Mouse (Mus musculus) hindbrain, embryonic 11.5 days (tissue): ENCODE data around the gene Ambp. TPM values are rescaled to one million over a fixed set of nuclear protein-coding genes. Genes with fewer than 3 reads are reported as not detected.
A peak's percentile ranks its signal among the peaks of the same experiment; 100 is the strongest.

ENCODE experiments used
- ATAC-seq: fragments of 200-750 bp; cut with Nextera tagmentation; 2 replicates; pipeline ENCODE4 v1.8.0; 2017; ENCODE audit warnings: mild to moderate bottlenecking, moderate TSS enrichment, moderate library complexity; ENCODE audit not compliant: low FRiP score
- DNase-seq: peaks from one replicate; pipeline ENCODE4 v3.0.0-alpha.2; 2015; ENCODE audit warnings: low spot score
- H3K27ac ChIP-seq: fragments of 300-500 bp; sonication (generic); 2 replicates; pipeline ENCODE4 v1.5.1; 2014; ENCODE audit warnings: mild to moderate bottlenecking, low read depth, low read length
- H3K27me3 ChIP-seq: fragments of 300-500 bp; sonication (generic); 2 replicates; pipeline ENCODE4 v1.6.1; 2014; ENCODE audit warnings: mild to moderate bottlenecking, low read length, moderate library complexity, mixed read lengths; ENCODE audit not compliant: control insufficient read depth, insufficient read depth
- H3K36me3 ChIP-seq: fragments of 300-500 bp; sonication (generic); 2 replicates; pipeline ENCODE4 v1.6.1; 2014; ENCODE audit warnings: mild to moderate bottlenecking, low read length, moderate library complexity, mixed read lengths; ENCODE audit not compliant: control insufficient read depth, insufficient read depth
- H3K4me1 ChIP-seq: fragments of 300-500 bp; sonication (generic); replicated peaks from 2 replicates; pipeline ENCODE4 v1.6.1; 2014; ENCODE audit warnings: low read length, mixed read lengths; ENCODE audit not compliant: control insufficient read depth, insufficient read depth
- H3K4me2 ChIP-seq: fragments of 300-500 bp; sonication (generic); replicated peaks from 2 replicates; pipeline ENCODE4 v1.6.1; 2014; ENCODE audit warnings: mild to moderate bottlenecking, low read depth, low read length
- H3K4me3 ChIP-seq: fragments of 300-500 bp; sonication (generic); 2 replicates; pipeline ENCODE4 v1.5.1; 2014; ENCODE audit warnings: low read depth, low read length
- H3K9ac ChIP-seq: fragments of 300-500 bp; sonication (generic); 2 replicates; pipeline ENCODE4 v1.6.1; 2014; ENCODE audit warnings: low read depth, low read length
- H3K9me3 ChIP-seq: fragments of 300-500 bp; sonication (generic); 2 replicates; pipeline ENCODE4 v1.6.1; 2016; ENCODE audit warnings: low read length; ENCODE audit not compliant: control insufficient read depth
- WGBS: fragments of 180-500 bp; shearing (Covaris S2); extraction: QIAGEN DNeasy Blood & Tissue Kit; methylation state at CpG from one replicate; pipeline ENCODE4 v1.1.7; 2014; 5-methylcytosine and 5-hydroxymethylcytosine counted together
- polyA plus RNA-seq: library from polyadenylated mRNA; unstranded; fragments of >200 nt; fragmentation: Nextera tagmentation; extraction: Ambion mirVana; gene quantifications from 2 replicates; pipeline ENCODE4 v1.2.1, GENCODE M21; 2014

The Ambp gene
- polyA plus RNA-seq: 0.31 TPM in 1 of 2 replicates, not detected in the other

- no peak within 1 kb of the TSS for H3K4me3 ChIP-seq
- no peak within 1 kb of the TSS for H3K27ac ChIP-seq
- no peaks in the 10 kb centered on the region for H3K27me3 ChIP-seq
- H3K9me3 ChIP-seq: no peaks in the 10 kb centered on the region
- no peak within 1 kb of the TSS for H3K9ac ChIP-seq
- no peaks in the 10 kb centered on the region for H3K36me3 ChIP-seq
- DNase-seq (no peak), ATAC-seq (no peak)
- WGBS: 68% methylated on average over 5 of the region's 5 CpGs
- H3K4me2 ChIP-seq: no peak within 1 kb of the TSS
- H3K4me1 ChIP-seq: no peaks in the 10 kb centered on the region
These were observed at the start of gene Ambp for GRCm38 (mm10) chr4:63154699-63155098. TSS of gene Ambp (minus strand) at chr4:63154799.

DNA sequence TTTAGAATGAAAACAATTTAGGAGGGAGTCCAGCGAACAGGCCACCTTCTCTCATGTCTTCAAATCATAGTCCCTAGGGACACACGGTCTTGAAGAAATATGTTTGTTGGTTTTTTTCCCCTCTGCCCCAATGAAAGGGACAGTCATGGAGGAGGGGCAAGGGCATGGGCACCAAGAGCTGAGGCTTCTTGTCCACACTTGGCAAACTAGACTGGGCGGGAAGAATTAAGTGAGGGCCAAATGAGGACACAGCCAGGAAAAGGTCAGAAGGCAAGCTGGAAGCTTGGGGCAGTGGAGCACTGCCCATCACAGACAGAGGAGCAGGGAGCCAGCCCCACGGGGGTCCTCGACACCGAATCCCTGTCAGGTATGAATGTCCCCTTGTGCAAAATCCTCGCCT, 49.3 kb upstream of the Ambp start:
- no peak overlapping the region for H3K4me3 ChIP-seq
- DNase-seq: no peak
- H3K9me3 ChIP-seq: no peaks in the 10 kb centered on the region
- H3K36me3 ChIP-seq: no peaks in the 10 kb centered on the region
- ATAC-seq: no peak
- no peaks in the 10 kb centered on the region for H3K27me3 ChIP-seq
- H3K9ac ChIP-seq: no peak overlapping the region
- no peak overlapping the region for H3K4me2 ChIP-seq
- H3K4me1 ChIP-seq: no peaks in the 10 kb centered on the region
- WGBS: 93% methylated on average over 7 of the region's 7 CpGs
- no peak overlapping the region for H3K27ac ChIP-seq

GRCm38 (mm10) chr4:63199366-63199765, 44.8 kb upstream of the Ambp start:
- no peak overlapping the region for H3K9ac ChIP-seq
- ATAC-seq (no peak), DNase-seq (no peak)
- no peak overlapping the region for H3K4me2 ChIP-seq
- no peak overlapping the region for H3K27ac ChIP-seq
- 85% methylated on average over 5 of the region's 5 CpGs for WGBS
- no peaks in the 10 kb centered on the region for H3K36me3 ChIP-seq
- no peaks in the 10 kb centered on the region for H3K9me3 ChIP-seq
- no peaks in the 10 kb centered on the region for H3K27me3 ChIP-seq
- H3K4me3 ChIP-seq: no peak overlapping the region
- no peaks in the 10 kb centered on the region for H3K4me1 ChIP-seq

- no peak overlapping the region for H3K4me3 ChIP-seq
- 88% methylated on average over 2 of the region's 2 CpGs for WGBS
- no peak for DNase-seq
- no peaks in the 10 kb centered on the region for H3K9me3 ChIP-seq
- H3K36me3 ChIP-seq: no peaks in the 10 kb centered on the region
- H3K27ac ChIP-seq: no peak overlapping the region
- no peaks in the 10 kb centered on the region for H3K27me3 ChIP-seq
- no peak overlapping the region for H3K9ac ChIP-seq
- ATAC-seq: no peak
- H3K4me2 ChIP-seq: no peak overlapping the region
- H3K4me1 ChIP-seq: no peaks in the 10 kb centered on the region
These were observed 39.8 kb upstream of the Ambp start for GRCm38 (mm10) chr4:63194366-63194765.

- H3K4me3 ChIP-seq: no peak overlapping the region
- ATAC-seq: no peak
- WGBS: 69% methylated on average over 5 of the region's 5 CpGs
These were observed 37.0 kb upstream of the Ambp start for GRCm38 (mm10) chr4:63191641-63192040.

DNA sequence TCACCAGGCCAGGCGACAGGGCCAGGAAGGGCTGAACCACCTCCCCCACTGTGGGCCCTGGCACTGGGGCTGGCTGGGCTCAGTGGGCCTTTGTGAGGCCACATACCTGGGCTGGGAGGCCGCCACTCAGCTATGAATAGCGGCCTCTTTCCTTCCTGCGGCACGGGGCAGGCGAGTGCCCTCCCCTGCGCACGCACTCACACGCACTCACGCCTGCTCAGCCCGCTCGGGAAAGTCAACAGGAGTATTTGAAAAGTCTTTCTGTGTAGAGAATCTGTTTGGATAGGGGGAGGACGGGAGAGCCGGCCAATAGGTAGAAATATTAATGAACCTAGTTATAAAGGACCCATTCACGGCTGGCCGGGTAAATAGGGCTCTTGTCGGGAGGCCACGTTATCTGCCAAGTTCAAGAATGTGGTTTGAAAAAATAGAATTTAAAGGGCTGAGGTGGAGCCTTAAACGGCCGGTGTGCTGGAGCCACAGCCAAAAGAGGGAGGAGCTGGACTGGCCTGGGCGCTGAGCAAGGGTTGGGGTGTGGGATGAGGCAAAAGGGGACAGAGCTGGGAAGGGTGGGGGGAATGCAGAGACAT, 31.8 kb upstream of the Ambp start:
- H3K36me3 ChIP-seq: no peaks in the 10 kb centered on the region
- H3K9ac ChIP-seq: no peak overlapping the region
- no peaks in the 10 kb centered on the region; the same call in 1 of the 2 replicates for H3K4me1 ChIP-seq
- no peak overlapping the region for H3K4me3 ChIP-seq
- H3K27ac ChIP-seq: no peak overlapping the region
- DNase-seq (peak; percentile 15), ATAC-seq (peak; percentile 43; the same call in 1 of the 2 replicates)
- H3K4me2 ChIP-seq: no peak overlapping the region
- H3K9me3 ChIP-seq: no peaks in the 10 kb centered on the region
- 60% methylated on average over 21 of the region's 21 CpGs for WGBS
- H3K27me3 ChIP-seq: no peaks in the 10 kb centered on the region

More at GRCm38 (mm10) chr4:63191641-63192040, 37.0 kb upstream of the Ambp start:
- no peak for DNase-seq
- Histone ChIP-seq H3K27ac (no peak overlapping the region), H3K4me2 (no peak overlapping the region), H3K36me3 (no peaks in the 10 kb centered on the region), H3K4me1 (no peaks in the 10 kb centered on the region; the same call in 1 of the 2 replicates), H3K9me3 (no peaks in the 10 kb centered on the region), H3K9ac (no peak overlapping the region), H3K27me3 (no peaks in the 10 kb centered on the region)

GRCm38 (mm10) chr4:63181556-63181955, 27.0 kb upstream of the Ambp start:
- Histone ChIP-seq H3K27ac (no peak overlapping the region), H3K36me3 (no peaks in the 10 kb centered on the region), H3K4me3 (no peak overlapping the region), H3K4me2 (no peak overlapping the region), H3K9ac (no peak overlapping the region), H3K9me3 (no peaks in the 10 kb centered on the region), H3K4me1 (no peaks in the 10 kb centered on the region; the same call in 1 of the 2 replicates), H3K27me3 (no peaks in the 10 kb centered on the region)
- ATAC-seq: peak; percentile 71
- DNase-seq: peak; percentile 76
- 20% methylated on average over 5 of the region's 5 CpGs for WGBS

DNA sequence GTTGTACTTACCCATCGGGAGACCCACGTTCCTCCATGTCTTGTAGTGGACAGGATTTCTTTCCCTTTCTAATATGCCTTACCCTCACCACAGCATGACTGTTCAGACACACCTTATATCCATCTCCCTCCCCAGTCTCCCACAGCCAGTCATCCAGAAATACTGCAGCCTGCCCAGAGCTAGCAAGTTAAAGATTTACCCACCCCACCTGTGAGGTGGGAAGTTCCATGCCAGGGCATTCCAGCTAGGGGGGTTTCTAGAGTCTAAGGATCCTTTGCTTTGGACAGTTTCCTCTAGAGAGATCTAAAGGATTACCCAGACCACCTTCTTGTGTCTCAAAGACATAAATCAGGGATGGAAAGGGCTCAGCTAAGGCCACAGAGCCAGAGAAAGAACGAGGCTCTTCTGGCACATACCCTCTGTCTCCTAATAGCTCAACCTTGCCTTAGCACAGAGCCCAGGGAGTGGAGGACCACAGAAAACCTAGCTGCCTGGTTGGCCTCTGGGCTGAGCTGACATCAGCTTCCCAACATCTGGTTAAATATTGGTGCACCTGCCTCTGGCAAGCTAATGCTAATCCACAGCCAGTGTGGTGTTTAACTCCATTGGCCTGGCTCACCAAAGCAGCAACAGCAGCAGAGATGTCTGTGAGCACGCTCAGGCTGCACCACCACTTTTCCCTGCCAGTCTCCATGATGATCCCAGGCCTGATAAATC, 17.5 kb upstream of the Ambp start, which contains the start of gene Kif12:
Gene Kif12 (minus strand): TSS at position 163 of the 717 bp plus-strand sequence.
- H3K27ac ChIP-seq: no peak within 1 kb of the TSS
- 80% methylated on average over 4 of the region's 4 CpGs for WGBS
- DNase-seq: no peak
- no peak within 1 kb of the TSS for H3K4me2 ChIP-seq
- H3K9ac ChIP-seq: no peak within 1 kb of the TSS
- no peak within 1 kb of the TSS for H3K4me3 ChIP-seq
- H3K36me3 ChIP-seq: no peaks in the 10 kb centered on the region
- no peaks in the 10 kb centered on the region for H3K4me1 ChIP-seq
- H3K27me3 ChIP-seq: no peaks in the 10 kb centered on the region
- ATAC-seq: no peak
- H3K9me3 ChIP-seq: no peaks in the 10 kb centered on the region

DNA sequence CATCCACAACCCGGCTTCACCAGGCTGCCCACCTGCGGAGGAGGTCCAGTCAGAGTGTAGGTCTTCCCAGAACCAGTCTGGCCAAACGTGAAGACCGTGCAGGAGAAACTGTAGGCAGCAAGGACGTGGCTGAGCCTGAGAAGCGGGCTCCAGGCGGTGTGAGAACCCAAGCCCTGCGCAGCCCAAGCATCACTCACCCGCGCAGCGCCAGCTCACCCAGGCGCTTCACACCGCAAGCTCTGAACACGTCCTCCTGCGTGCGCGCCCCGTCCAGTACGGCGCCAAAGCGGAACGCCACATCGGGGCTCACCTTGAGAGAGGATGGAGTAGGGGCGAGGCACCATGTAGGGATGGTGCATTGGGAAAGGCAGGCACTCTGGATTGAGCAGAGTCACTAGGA, 16.5 kb upstream of the Ambp start:
- Histone ChIP-seq H3K9me3 (no peaks in the 10 kb centered on the region), H3K36me3 (no peaks in the 10 kb centered on the region), H3K4me3 (no peak overlapping the region), H3K4me1 (no peaks in the 10 kb centered on the region), H3K4me2 (no peak overlapping the region), H3K9ac (no peak overlapping the region), H3K27ac (no peak overlapping the region), H3K27me3 (no peaks in the 10 kb centered on the region)
- whole genome bisulfite sequencing: 42% methylated on average over 24 of the region's 24 CpGs
- DNase-seq (no peak), ATAC-seq (no peak)
